Mouse (Mus musculus) mature B cell (primary cell): ENCODE measurements around the gene Ddx39b.

Source experiments
- in situ Hi-C: fragments of 300-500 bp; cut with MboI; formaldehyde crosslinking; loops from 2 replicates; pipeline ENCODE4 v1.14.3; 2019

Ddx39b gene

GRCm38 (mm10) chr17:35243086-35243485, 1.5 kb downstream of the Ddx39b start:
- in situ Hi-C loops = no loop called here

GRCm38 (mm10) chr17:35244999-35245398, 3.5 kb downstream of the Ddx39b start:
- in situ Hi-C loops = no loop called here

- in situ Hi-C loops = no loop called here
These were observed 4.4 kb downstream of the Ddx39b start for GRCm38 (mm10) chr17:35245731-35246623.

- in situ Hi-C loops = no loop called here
These were observed 5.6 kb downstream of the Ddx39b start for GRCm38 (mm10) chr17:35247144-35247543.

- in situ Hi-C loops = no loop called here
These were observed 7.4 kb downstream of the Ddx39b start for GRCm38 (mm10) chr17:35248986-35249385.

GRCm38 (mm10) chr17:35249451-35250197, 8.1 kb downstream of the Ddx39b start:
- in situ Hi-C loops = no loop called here

GRCm38 (mm10) chr17:35250348-35251120, 9.0 kb downstream of the Ddx39b start:
- in situ Hi-C loops = no loop called here

- in situ Hi-C loops = no loop called here
These were observed 9.7 kb downstream of the Ddx39b start for GRCm38 (mm10) chr17:35251162-35251719.

GRCm38 (mm10) chr17:35251981-35252380, 10.4 kb downstream of the Ddx39b start:
- in situ Hi-C loops = no loop called here

GRCm38 (mm10) chr17:35252619-35253292, 11.2 kb downstream of the Ddx39b start:
- in situ Hi-C loops = no loop called here

GRCm38 (mm10) chr17:35253293-35254093, 11.9 kb downstream of the Ddx39b start:
- in situ Hi-C loops = no loop called here

- in situ Hi-C loops = no loop called here
These were observed 12.9 kb downstream of the Ddx39b start for GRCm38 (mm10) chr17:35254241-35255098.

- in situ Hi-C loops = no loop called here
These were observed 13.8 kb downstream of the Ddx39b start for GRCm38 (mm10) chr17:35255301-35255700.

GRCm38 (mm10) chr17:35255704-35256103, 14.2 kb downstream of the Ddx39b start:
- in situ Hi-C loops = no loop called here

GRCm38 (mm10) chr17:35257378-35257777, 15.8 kb downstream of the Ddx39b start:
- in situ Hi-C loops = no loop called here

- in situ Hi-C loops = no loop called here
These were observed 16.4 kb downstream of the Ddx39b start for GRCm38 (mm10) chr17:35257824-35258491.

- in situ Hi-C loops = no loop called here
These were observed 17.2 kb downstream of the Ddx39b start for GRCm38 (mm10) chr17:35258492-35259478.

GRCm38 (mm10) chr17:35259621-35260020, 18.1 kb downstream of the Ddx39b start:
- in situ Hi-C loops = no loop called here
